8 mouse cellular contexts compared by ENCODE assay signal in the genomic region with DNA sequence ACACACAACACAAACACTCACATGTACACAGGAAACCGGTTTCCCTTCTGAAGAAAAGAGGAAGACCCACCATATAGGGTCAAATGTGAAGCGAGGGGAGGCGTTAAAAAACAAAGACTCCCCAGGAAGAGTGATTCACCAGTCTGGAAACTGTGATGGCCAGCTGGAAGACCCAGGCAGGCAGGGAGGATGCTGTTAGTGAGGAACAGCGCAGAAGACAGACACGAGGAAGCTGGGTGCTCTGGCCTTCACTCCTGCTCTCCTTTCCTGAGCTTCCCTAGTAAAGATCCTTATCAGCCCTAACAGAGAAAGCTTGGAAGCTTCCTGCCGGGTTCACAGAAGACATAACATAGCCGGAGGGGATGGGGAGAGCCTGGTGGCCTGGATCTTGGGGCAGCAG. TPM values are rescaled to one million over a fixed set of nuclear protein-coding genes. Genes with fewer than 3 reads are reported as not detected.
DNase-seq lines count a peak whose midpoint lies in the region; ATAC-seq and TF ChIP-seq lines count a peak whose summit lies in the region.
"Had no signal": no experiment of that assay in that cellular context is flagged by ENCODE, and none has a peak within 500 bp of the region (broad histone marks: within the 10 kb centered on the region; RNA-seq: fewer than 3 reads in every experiment).

No protein-coding gene starts in this region.

- no peak overlapping the region for H3K4me3 ChIP-seq in liver, postnatal 0 days (ENCODE audit: low read depth, low read length)
- no peak overlapping the region for H3K4me3 ChIP-seq in kidney, embryonic 16.5 days (ENCODE audit: low read length)
- no peak overlapping the region for H3K4me3 ChIP-seq in olfactory bulb, adult 2 months (ENCODE audit: insufficient read depth, low read depth, low read length)

- H3K4me2 ChIP-seq in liver, postnatal 0 days (ENCODE audit: low read depth, low read length) = no peak overlapping the region
- H3K4me2 ChIP-seq in kidney, embryonic 16.5 days (replicated peaks; ENCODE audit: low read depth, low read length) = no peak overlapping the region

- peaks cover 12% of the 10 kb centered on the region for H3K4me1 ChIP-seq in liver, postnatal 0 days (ENCODE audit: insufficient read depth)
- peaks cover 54% of the 10 kb centered on the region for H3K4me1 ChIP-seq in kidney, embryonic 16.5 days (ENCODE audit: insufficient read depth, low read length)
- H3K4me1 ChIP-seq in olfactory bulb, adult 2 months (ENCODE audit: control insufficient read depth, insufficient read depth, low read length) = peaks cover 61% of the 10 kb centered on the region

- DNase-seq in liver, postnatal 0 days = no peak
- DNase-seq in liver = no peak
- DNase-seq in layer of hippocampus, adult 9-11 months = no peak
- DNase-seq in c-Kit-positive CD71-positive TER-119-positive erythroid progenitor cells, embryonic 14.5 days (ENCODE audit: low spot score) = no peak

- no peak for TF ChIP-seq CTCF in liver, postnatal 0 days (IDR thresholded peaks at IDR 0.05; ENCODE audit: low read depth)
- TF ChIP-seq CTCF in olfactory bulb, adult 2 months (IDR thresholded peaks at IDR 0.05; ENCODE audit: insufficient read depth, low read depth, low read length) = no peak

- ATAC-seq in liver, postnatal 0 days = peak; percentile 24
- ATAC-seq in granulocyte monocyte progenitor cell, adult 5-6 weeks (replicated peaks; ENCODE audit: poor library complexity, severe bottlenecking) = peak; percentile 33
- ATAC-seq in kidney, embryonic 16.5 days (ENCODE audit: low FRiP score, low TSS enrichment) = no peak

- no peak overlapping the region for H3K9ac ChIP-seq in liver, postnatal 0 days (replicated peaks)
- no peak overlapping the region for H3K9ac ChIP-seq in kidney, embryonic 16.5 days (replicated peaks; ENCODE audit: low read length)

- H3K27me3 ChIP-seq in liver, postnatal 0 days (ENCODE audit: insufficient read depth, low read length) = no peaks in the 10 kb centered on the region; the same call in 1 of the 2 replicates
- no peaks in the 10 kb centered on the region for H3K27me3 ChIP-seq in kidney, embryonic 16.5 days (ENCODE audit: insufficient read depth, low read length)

- no peak overlapping the region; the same call in 1 of the 2 replicates for H3K27ac ChIP-seq in liver, postnatal 0 days (ENCODE audit: low read depth)
- peak overlapping the region; percentile 58 for H3K27ac ChIP-seq in kidney, embryonic 16.5 days (ENCODE audit: low read length)
- H3K27ac ChIP-seq in olfactory bulb, adult 2 months (ENCODE audit: insufficient read depth, low read depth, low read length) = peak overlapping the region; percentile 47

- H3K36me3 ChIP-seq in liver, postnatal 0 days (replicated peaks; ENCODE audit: insufficient read depth, low read length) = no peaks in the 10 kb centered on the region
- peaks cover 3% of the 10 kb centered on the region; the same call in 1 of the 2 replicates for H3K36me3 ChIP-seq in kidney, embryonic 16.5 days (ENCODE audit: insufficient read depth, low read length)

- 35% methylated on average over 7 of the region's 7 CpGs for WGBS in liver, postnatal 0 days (ENCODE audit: insufficient replicate concordance)
- 42% methylated on average over 7 of the region's 7 CpGs for WGBS in kidney, embryonic 16.5 days
- 26% methylated on average over 7 of the region's 7 CpGs for WGBS in olfactory bulb, adult 2 months

- no peak for TF ChIP-seq POLR2A in olfactory bulb, adult 2 months (IDR thresholded peaks at IDR 0.05; ENCODE audit: insufficient read depth, low read depth, low read length)

- TF ChIP-seq EP300 in liver, postnatal 0 days (IDR thresholded peaks at IDR 0.05; ENCODE audit: low read depth) = no peak

- H3K9me3 ChIP-seq in liver, postnatal 0 days (ENCODE audit: low read length) = no peaks in the 10 kb centered on the region
- H3K9me3 ChIP-seq in kidney, embryonic 16.5 days (ENCODE audit: low read length) = no peaks in the 10 kb centered on the region

RNA-seq across cellular contexts. Expression of gene Phldb1, which starts 12.0 kb away (rescaled TPM):
- 1.5 and 2.2 TPM in 2 replicates for polyA plus RNA-seq in liver, postnatal 0 days (2015; fragmentation: Nextera tagmentation; extraction: Ambion mirVana)
- 2.5 and 3.6 TPM in 2 replicates for total RNA-seq in granulocyte monocyte progenitor cell, adult 5-6 weeks (2014; fragmentation: Nextera tagmentation)
- 1.0 and 3.1 TPM in 2 replicates for total RNA-seq in granulocyte monocyte progenitor cell, adult 5-6 weeks (2017)
- 37.0 and 37.6 TPM in 2 replicates for polyA plus RNA-seq in kidney, embryonic 16.5 days (2015; fragmentation: Nextera tagmentation; extraction: Ambion mirVana)
- not detected in 2 replicates for polyA plus RNA-seq in olfactory bulb, adult 2 months (2012; ENCODE audit: insufficient read depth, insufficient read length, low replicate concordance, missing spikeins)

RNA-seq across cellular contexts. Expression of gene Arcn1, which starts 44.6 kb away (rescaled TPM):
- polyA plus RNA-seq in liver, postnatal 0 days (2015; fragmentation: Nextera tagmentation; extraction: Ambion mirVana) = 53.5 and 58.4 TPM in 2 replicates
- 133 and 158 TPM in 2 replicates for total RNA-seq in granulocyte monocyte progenitor cell, adult 5-6 weeks (2014; fragmentation: Nextera tagmentation)
- total RNA-seq in granulocyte monocyte progenitor cell, adult 5-6 weeks (2017) = 201 and 229 TPM in 2 replicates
- polyA plus RNA-seq in kidney, embryonic 16.5 days (2015; fragmentation: Nextera tagmentation; extraction: Ambion mirVana) = 217 and 219 TPM in 2 replicates
- 192 TPM in 1 of 2 replicates, not detected in the other for polyA plus RNA-seq in olfactory bulb, adult 2 months (2012; ENCODE audit: insufficient read depth, insufficient read length, low replicate concordance, missing spikeins)

RNA-seq across cellular contexts. Expression of gene Ift46, which starts 44.7 kb away (rescaled TPM):
- polyA plus RNA-seq in liver, postnatal 0 days (2015; fragmentation: Nextera tagmentation; extraction: Ambion mirVana) = 23.6 and 24.5 TPM in 2 replicates
- total RNA-seq in granulocyte monocyte progenitor cell, adult 5-6 weeks (2014; fragmentation: Nextera tagmentation) = 19.8 and 43.7 TPM in 2 replicates
- total RNA-seq in granulocyte monocyte progenitor cell, adult 5-6 weeks (2017) = 32.7 and 39.6 TPM in 2 replicates
- polyA plus RNA-seq in kidney, embryonic 16.5 days (2015; fragmentation: Nextera tagmentation; extraction: Ambion mirVana) = 100 and 111 TPM in 2 replicates
- not detected in 2 replicates for polyA plus RNA-seq in olfactory bulb, adult 2 months (2012; ENCODE audit: insufficient read depth, insufficient read length, low replicate concordance, missing spikeins)

RNA-seq across cellular contexts. Expression of gene Treh, which starts 50.0 kb away (rescaled TPM):
- 0.94 and 1.4 TPM in 2 replicates for polyA plus RNA-seq in liver, postnatal 0 days (2015; fragmentation: Nextera tagmentation; extraction: Ambion mirVana)
- total RNA-seq in granulocyte monocyte progenitor cell, adult 5-6 weeks (2014; fragmentation: Nextera tagmentation) = not detected in 2 replicates
- not detected in 2 replicates for total RNA-seq in granulocyte monocyte progenitor cell, adult 5-6 weeks (2017)
- 0.17 TPM in 1 of 2 replicates, not detected in the other for polyA plus RNA-seq in kidney, embryonic 16.5 days (2015; fragmentation: Nextera tagmentation; extraction: Ambion mirVana)
- polyA plus RNA-seq in olfactory bulb, adult 2 months (2012; ENCODE audit: insufficient read depth, insufficient read length, low replicate concordance, missing spikeins) = not detected in 2 replicates
- polyA plus RNA-seq: liver, embryonic 16.5 days had no signal

Comparison
In these comparisons a context has a peak if more than half of its experiments do, and no peak if none do; other contexts are left out.
1. RNA of gene Phldb1, which starts 12.0 kb away (polyA plus RNA-seq): not detected in olfactory bulb, adult 2 months and 37.0 to 37.6 TPM in kidney, embryonic 16.5 days; 1.5 to 2.2 TPM in liver, postnatal 0 days; every median in the first group is over 10 times any median in the second.
2. RNA of gene Ift46, which starts 44.7 kb away (polyA plus RNA-seq): 100 to 111 TPM in kidney, embryonic 16.5 days and 23.6 to 24.5 TPM in liver, postnatal 0 days; not detected in olfactory bulb, adult 2 months; every median in the first group is over 10 times any median in the second.